Mouse (Mus musculus) heart, adult 9 months (tissue): ENCODE measurements at regions not wholly inside any gene's neighbourhood (a gene's known extent, or its start where the extent isn't known, plus 50 kb on each side); places are given as distances from the start of the nearest gene placed in this dataset.
"Not testable (repeated sequence)": the region's sequence is repeated elsewhere in the genome, so short reads cannot be mapped to it uniquely, and the experiment has no call there.

Source experiments
- DNase-seq, 2 experiments: peaks; one replicate each; pipeline ENCODE4 v3.0.0; 2022; ENCODE audit warnings: low spot score in 2 of 2

DNA sequence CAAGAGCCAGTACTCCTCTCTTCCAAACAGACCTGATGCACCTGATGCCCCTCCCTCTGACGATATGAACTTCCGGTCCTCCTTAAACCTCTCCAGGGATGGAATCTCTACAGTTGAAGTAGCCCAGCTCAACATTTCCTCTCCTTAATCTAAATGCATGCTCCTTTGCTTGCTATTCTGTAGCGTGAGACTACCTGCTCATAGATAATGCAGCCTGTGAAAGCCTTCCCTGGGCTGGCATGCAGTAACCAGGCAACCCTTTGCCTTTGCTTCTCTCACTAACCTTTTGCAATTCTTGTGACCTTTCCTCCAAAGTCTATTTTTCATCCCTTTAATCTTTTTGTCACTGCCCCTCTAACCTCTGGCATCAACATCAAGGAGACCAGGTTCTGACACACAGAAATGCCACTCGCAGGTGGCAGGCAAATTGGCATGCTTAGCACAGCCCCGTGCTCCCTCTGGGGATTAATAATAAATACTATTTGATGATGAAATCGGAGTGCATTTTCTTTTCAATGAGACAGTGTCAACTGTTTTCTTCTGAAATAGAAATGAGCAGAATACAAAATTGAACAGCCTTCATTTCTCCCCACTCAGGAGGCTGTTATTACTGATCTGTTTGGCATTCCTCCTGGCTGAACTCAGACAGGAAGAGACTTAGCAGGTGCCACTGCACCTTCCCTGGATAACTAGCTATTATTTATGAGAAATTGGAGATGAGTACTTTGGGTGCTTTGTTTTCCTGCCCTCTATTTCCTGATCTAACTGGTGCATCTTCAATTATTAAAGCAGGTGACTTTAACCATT is 249.8 kb upstream of the Pbx1 start:
- no peak for DNase-seq

DNA sequence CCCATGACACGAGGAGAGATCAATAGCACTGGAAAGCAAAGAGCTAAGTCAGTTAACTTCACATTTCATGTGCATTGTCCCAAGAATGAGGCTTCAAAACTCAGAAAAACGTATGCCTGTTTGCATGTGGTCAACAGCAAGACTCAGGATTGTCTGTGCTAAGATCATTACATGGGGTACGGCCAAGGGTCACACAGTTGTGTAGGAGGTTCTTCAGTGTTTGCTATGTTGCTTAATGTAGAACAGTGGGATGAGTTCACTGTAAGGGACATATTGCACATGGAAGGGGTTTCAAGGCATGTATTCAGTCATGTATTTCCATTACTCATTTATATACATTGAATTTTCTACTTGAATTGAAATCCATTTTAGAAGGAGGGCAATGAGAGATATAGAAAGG is 248.6 kb upstream of the Pbx1 start:
- DNase-seq = no peak

DNA sequence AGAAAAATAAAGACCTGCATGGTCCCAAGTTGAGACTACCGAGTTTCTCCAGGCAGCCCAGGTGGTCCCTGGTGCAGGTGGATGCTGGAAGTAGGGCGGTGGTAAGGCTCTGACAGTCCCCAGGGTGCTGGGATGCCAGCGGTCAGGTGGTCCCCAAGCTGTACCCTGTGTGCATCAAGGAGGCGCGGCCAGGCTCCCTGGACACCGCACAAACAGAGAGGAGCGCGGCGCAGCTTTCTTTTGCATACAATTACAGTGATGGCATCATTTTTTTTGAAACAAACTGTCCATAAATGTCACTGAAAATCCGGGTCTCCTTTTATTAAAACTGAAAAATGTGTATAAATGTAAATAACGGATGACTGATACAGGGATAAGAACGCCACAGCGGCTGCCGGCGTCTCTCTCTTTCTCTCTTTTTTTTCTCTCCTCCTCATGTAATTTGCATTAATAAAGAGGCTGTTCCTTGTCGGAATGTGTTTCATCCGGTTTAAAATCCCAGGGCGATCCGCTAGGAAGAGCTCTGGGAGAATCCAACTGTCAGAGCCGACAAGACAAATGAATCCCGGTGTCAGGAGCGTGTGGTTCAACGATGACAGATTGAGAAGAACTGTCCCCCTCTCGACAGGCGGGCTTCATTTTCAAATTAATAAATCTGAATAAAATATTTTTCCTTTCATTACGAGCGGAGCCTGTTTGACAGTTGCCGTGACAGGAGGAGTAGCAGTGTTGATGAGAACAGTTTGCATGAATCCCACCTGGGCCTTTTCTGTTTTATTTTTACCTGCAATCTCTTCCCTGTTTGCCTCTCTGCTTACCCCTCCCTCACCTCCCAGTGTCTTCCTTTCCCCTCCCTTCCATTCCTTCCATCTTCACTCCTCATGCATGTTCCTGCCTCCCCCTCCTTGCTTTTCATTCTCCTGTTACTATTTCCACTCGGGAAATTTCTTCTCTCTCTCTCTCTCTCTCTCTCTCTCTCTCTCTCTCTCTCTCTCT is 244.6 kb upstream of the Pbx1 start:
- DNase-seq = no peak

DNA sequence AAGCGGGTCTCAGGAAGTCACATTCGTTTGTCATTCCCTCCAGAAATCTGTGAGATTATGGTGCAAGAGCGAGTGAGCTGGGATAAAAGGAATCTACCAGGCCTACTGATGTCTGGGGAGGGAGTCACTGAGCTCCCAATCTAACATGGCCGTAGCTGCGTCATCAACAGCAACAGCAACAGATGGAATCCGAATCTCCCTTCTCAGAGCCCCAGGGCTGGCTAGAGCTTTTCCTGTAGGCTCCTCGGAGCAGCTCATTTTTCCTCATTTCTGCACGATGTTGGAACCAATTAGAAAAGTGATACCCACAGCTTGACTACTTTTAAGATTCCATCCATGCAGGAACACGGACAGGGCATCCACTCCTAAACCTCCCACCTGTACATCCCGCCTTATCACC is 243.7 kb upstream of the Pbx1 start:
- DNase-seq = no peak

DNA sequence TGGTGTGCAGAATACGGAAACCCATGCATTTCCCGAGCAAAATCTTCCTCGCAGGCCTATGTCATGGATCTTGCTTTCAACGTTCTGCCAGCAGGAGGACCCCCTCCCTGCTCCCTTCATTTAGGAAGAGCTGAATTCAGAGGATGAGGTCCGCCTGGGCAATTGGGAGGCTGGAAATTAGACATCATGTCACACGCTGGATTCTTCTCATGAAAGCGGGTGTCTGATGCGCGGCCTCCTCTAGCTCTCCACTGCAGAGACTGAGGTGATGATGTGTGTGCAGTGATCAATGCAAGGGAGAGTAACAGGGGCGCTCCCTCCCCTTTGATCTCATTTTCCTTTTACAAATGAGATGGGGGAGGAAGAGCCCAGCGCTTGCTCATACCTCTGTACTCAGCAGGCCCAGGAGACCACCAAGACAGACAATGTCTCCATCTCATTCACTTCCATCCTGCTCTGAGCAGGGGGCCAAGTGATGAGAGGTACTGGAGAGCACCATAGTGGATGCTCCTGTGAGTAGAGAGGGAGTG is 230.8 kb upstream of the Pbx1 start:
- no peak for DNase-seq

DNA sequence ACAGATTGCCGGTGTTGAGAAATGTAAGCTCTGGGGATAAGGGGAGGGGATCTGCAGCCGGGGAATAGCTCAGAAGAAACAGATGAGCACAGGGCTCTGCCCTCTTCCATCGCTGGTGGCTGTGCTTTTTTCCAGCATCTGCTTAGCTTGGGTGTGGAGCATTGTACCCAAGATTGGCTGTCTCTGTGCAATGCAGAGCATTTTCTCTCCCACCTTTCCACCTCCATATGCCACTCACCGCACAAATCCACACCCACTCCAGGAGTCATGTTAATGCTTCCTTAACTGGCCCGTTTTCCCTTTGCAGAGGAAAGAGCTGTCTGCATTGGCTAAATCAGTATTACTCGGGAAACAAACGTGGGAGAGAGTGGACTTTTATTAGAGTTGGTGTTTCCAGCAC is 228.9 kb upstream of the Pbx1 start:
- DNase-seq = no peak

DNA sequence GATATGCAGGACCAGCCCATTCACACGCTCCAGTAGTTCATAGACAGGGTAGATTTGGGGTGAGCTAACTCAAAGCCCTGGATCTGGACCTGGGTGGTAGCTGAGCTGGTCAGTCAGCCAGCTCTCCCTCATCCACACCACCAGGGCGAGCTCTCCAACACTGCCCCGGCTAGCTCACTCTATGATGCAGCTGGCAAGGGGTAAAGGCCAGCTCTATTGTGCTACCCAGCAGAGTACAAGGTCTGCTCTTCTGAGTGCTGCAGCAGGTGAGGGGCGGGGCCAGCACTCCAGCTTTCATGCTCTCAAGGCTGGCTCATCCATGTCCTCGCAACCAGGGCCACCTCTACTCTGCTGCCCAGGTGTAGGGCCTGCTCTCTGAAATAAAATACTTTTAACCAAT is 227.5 kb upstream of the Pbx1 start:
- no peak for DNase-seq

DNA sequence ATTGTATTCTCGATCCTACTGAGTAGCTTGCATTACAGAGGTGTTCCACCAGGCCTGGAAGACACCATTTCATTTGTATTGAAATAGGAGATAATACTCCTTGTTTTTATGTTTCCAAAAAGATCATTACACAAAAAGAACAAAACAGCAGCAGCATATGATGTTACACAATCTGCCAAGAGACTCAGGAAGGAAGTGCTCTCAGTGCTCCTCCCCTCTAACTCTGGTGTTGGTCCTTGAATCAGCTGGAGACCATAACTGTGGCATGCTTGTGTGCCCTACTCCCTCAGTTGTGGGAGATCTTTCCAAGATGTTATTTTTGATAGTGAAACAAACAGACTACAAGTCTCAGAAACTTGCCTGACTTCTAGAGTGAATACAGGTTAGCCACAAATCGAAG is 200.8 kb upstream of the Pbx1 start:
- no peak for DNase-seq

DNA sequence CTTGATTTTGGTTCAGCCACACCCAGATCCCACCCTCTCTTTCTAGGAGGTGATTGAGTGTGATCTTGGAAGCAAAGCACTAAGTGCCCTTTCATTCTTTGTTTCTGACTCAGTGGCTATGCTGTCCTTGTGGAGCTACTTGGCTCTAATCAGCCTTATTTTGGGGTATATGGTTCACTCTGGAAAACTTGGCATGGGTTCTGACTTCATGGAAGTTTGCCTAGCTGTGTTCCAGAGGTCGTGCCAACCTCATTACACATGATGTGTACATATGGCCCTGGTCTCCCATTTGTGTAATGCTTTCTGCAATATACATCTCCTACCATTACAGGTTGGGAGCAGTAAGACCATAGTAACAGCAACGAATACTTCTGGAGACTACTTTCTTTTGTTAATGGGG is 199.9 kb upstream of the Pbx1 start:
- DNase-seq = no peak

DNA sequence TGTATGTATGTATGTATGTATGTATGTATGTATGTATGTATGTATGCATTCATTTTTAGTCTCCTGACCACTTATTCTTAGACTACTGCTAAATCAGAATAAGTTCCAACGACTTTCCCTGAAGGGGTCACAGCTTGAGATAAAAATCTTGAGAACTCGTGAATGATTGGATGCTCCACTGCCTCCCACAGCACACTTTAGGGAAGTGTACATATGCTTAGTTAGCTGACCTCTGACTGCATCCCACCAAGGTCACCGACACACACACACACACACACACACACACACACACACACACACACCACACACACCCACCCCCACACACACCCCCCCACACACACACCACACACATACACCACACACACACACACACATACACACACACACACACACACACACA is 169.9 kb upstream of the Pbx1 start:
- DNase-seq = not testable (repeated sequence)

DNA sequence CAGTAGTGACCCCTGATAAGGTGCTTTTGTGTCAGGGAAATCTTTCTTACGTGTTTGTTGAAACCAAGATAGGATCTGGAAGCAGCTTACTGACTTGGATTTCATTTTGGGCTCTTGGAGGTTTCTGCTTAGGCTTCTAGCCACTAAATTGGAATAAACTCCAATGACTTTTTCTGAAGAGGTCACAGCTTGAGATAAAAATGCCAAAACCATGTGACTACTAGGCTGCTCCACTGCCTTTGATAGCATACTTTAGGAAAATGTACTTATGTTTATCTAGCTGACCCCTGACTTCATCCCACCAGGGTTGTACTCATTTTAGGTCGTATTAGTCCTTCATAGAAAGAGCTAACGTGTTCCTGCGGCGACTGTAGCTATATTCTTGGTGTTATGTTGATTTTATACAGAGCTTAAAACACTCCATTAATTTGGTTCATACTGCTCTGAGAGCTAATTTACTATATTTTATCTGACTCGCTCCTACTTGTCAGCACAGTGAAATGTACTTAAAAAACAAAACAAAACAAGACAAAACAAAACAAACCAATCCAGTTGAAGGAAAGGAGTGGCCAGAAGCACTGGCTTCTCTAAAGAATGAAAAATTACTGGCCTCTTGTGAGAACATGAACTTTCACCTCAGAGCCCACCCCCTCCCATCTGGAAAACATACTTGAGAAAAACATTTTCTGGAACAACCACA is 168.5 kb upstream of the Pbx1 start:
- no peak for DNase-seq

DNA sequence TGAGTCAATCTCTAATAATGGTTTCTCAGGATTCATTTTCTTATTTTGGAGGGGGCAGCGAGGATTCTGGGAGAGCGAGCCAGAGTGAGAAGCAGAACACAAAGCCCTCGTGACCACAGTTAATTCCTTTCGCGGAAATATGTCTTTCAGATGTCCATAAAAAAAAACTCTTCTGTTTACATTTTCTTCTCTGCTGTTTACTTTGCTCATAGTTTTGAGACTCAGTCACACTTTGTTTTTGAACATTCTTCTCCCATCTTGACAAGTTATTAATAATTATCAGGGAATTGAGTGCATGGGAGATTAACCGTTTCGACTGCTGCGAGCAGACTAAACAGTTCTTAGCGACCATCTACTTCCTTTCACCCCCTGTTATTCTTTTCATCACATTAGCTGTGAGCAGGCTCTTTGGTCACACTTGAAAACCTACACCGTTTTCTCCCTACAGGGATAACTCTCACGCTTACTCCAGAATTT is 166.2 kb upstream of the Pbx1 start:
- no peak for DNase-seq

DNA sequence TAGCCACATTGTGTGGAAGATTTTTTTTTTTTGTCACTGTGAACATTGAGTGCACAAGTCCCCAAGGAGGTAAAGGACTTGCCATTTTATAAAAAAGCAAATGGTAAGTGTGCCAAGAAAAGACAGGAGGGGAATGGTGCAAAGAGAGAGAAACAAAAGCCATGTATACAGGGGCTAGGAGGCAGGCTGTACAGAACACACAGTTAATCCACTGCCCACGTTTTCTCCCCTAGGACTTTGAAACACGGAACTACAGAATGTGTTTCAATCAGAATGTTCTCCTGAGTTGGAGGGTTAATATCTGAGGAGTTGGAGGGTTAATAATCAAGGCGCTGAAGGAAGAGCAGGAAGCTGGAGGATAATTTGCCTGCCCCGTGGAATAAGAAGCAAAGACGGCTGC is 165.4 kb upstream of the Pbx1 start:
- no peak for DNase-seq

DNA sequence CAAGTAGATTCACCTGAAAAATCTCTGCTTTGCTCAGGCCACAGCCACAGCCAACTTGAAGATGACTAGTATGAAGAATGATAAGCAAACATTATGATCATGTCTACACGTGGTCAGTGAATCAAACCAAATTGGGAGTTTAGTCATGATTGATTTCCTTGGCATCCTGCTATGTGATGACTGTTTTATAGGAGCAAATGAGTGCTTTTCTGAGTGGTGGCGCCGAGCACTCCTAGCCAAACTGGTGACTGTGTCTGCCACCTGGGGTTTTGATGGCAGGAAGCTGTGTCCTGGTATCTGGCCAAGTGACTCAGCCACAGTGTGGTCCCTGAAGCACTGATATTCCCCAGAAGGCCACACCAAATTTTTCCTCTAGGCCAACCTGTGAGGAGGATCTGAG is 152.1 kb upstream of the Pbx1 start:
- DNase-seq = no peak

DNA sequence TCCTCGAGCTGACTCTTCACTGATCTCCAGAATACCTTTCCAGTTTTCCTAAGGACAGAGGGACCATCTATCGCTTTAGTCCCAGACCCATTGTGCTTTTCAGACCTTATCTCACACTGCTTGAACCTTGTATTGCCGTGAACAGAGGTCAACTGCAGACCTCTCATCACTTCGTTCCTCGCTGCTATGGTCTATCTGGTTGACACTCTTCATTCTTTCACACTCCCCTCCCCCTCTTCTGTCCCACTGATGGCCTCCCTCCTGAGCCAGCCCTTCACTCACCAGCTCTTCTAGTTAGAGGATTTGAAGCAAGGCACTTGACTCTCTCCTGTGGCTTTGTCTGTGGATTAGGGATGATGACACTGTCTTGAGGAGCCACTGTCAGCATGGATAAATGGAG is 150.4 kb upstream of the Pbx1 start:
- DNase-seq = no peak

DNA sequence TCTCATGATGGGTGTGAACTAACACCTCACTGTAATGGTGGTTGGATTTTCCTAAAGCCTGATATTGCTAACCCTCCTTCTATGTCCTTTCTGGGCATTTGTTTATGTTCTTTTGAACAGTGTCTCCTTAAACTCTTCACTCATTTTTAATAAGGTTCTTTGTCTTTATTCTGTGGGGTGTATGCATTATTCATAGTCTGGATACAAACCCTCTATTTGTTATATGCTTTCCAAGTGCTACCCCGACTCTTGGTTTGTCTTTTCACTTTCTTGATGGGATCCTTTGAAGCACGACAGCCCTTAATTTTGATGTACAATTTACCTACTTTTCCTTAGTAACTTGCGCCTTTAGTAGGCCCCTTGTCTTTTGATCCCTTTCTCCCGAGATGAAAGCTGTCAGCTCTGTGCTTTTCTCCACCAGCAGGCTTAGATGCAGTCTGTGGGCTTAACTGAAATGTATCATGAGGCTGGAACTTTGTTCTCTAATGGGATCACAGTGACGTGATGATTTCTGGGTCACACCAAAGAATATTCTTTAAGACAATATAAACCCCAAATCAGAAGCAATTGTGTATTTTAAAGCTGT is 138.0 kb upstream of the Pbx1 start:
- no peak for DNase-seq

DNA sequence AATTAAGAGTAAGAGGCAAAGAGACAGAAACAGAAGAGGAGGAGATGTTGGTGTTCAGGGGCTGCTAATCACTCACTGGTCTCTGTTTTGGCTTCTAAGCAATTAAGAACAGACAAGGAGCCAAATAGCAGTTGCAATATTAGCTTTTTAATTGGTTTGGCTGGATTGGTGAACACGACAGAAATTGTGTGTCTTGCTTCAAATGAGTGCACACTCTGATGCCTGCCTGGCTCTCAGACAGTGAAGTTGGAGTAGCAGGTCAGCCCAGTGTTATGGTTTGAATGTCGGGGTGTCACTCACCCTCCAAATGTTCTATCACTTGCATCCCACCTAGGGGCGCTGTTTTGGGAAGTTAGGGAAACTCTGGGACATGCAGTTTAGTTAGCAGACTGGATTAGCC is 120.3 kb upstream of the Pbx1 start:
- DNase-seq = no peak

DNA sequence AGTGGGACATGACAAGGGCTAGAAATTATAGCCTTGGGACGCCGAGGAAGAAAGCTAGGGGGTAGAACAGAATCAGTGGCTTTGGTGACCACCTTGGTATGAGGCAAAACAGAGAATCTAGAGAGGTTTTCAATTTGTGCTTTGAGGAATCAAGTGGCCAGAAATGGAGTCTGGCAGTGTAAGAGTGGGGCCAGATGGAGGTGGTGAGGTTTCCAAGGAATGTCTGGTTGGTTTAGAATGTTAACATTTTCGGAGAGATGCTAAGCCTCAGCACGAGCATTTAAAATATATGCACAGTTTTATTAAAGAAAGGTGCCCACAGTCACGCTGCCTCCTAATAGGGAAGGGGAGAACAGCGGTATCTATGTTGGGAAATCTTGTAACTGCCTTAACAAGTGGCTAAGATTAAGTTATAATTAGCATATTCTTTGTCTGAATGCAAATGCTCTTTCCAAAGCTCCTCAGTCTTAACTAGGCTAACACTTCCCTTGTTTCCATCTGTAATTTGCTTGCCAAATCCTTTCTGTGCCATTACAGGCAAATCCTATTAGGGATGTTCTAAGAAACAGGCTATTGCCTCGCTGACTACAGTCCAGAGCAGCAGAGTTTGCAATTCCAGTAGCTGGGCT is 117.9 kb upstream of the Pbx1 start:
- no peak for DNase-seq

DNA sequence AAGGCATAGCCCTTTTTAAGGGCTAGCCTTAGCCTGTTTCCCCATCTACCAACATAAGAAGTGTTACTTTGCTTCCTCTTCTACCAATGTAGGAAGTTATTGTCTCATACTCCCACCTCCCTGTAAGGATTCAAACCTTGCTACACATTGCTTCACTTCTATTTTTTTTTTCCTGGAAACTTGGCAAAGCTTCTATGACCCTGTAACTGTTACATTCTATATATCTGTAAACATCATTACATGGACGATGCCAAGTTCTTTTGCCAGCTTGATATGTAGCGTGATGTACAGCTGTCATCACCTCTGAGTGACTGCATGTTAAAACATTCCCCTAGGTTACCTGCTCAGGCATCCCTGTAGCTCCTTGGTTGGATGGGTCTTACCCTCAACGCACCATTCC is 114.1 kb upstream of the Pbx1 start:
- DNase-seq = no peak

DNA sequence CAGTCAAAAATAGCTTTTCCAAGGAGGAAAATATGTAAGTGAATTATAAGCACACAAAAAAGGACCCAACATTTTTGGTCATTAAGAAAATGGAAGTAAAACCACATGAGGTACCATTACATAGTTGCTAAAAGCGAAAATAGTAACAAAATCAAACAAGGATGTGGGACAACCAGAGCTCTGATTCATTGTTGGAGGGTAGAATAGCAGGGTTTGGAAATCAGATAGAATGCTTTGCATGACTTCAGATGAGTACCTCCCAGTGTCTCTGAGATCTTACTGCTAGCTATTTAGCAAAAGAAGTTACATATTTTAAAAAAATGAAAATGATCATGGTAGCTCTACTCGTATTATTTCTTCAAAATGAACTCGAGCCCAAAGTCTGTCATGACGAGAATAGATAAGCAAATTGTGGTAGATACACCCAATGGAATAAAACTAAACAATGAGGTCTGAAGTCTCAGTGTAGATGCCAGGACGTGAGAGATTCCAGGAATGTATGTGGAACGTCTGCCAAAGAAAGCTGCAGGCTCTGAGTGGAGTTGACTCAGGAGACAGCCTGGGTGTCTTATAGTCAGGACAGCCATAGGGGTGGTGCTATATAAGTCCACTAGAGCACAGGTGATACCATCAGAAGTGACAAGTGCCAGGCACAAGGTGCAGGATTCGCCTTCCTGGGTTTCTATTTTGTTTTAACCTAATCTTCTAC is 113.2 kb upstream of the Pbx1 start:
- no peak for DNase-seq
